Mouse (Mus musculus) liver, adult (tissue): ENCODE results near the gene Rapgef1.
A peak's percentile ranks its signal among the peaks of the same experiment; 100 is the strongest.

Experiments
- GATA4 ChIP-seq: IDR thresholded peaks from 2 replicates; pipeline ENCODE4 v1.6.1; 2014; ENCODE audit warnings: mild to moderate bottlenecking, low read length; ENCODE audit not compliant: insufficient replicate concordance

Rapgef1 gene

DNA sequence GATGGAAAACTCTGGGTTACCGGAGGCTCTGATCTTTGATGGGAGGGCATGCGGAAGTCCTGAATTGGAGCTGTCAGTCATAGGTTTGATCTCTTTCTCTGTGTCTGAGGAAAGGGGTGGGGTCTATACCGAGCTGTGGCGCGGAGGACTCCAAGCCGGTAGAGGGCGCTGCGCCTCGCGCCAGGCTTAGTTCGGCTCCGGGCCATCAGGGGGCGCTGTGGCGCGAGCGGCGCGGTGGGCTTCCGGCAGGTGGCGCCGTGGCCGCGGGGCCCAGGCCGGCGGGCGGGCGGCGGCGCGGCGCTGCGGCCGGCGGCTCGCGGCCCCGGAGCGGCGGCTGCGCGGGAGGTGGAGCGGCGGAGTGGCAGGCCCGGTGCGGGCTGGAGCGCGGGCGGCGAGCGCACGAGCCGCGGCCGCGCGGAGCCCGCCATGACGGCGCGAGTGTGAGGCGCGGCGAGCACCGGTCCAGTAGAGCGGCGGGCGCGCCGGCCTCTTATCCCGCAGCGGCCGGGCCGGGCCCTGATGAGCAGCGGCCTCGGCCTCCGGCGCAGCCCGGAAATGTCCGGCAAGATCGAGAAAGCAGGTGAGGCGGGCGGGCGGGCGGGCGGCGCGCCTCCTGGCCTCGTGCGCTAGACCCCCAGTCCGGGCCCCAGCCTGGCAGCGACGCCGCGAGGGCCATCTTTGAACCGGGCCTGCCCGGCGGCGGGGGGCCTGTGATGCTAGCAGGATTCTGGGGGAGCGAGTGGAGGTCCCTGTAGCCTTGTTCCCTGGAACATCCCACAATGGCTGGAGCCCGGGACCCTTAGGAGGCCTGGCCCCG is at the start of gene Rapgef1:
Gene Rapgef1 (plus strand): TSS at position 237 of the 817 bp plus-strand sequence.
- TF ChIP-seq GATA4: no peak

- TF ChIP-seq GATA4: no peak
These were observed 47.4 kb upstream of the Rapgef1 start for GRCm38 (mm10) chr2:29571921-29572700.

DNA sequence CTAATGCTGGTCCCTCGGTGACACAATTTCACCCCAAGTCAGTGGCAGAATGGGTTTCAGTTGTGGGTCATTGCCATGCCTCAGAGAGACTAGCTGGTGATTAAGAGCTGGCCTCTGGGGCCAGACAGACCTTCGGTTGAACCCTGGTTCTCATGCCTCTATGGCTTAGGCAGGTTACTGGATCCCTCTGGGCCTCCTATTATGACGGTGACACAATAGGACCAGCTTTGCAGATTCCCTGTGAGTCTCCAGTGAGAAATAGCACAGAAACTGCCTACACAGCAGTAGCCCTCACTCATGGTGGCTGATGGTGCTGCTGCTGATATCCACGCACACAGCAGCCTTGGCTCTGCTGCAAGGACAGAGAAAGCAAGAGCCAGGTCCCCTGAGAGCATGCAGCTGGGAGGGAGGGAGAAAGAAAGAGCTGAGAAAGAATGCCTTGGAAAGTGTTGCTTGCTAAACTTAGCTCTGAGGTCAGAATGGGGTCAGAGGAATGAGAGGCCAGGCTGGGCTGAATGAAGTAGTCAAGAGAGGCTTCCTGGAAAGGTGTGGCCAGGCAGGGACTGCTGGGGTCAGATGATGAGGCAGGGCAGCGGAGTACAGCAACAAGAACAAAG is 46.6 kb upstream of the Rapgef1 start:
- TF ChIP-seq GATA4: no peak

GRCm38 (mm10) chr2:29573591-29573990 is 45.9 kb upstream of the Rapgef1 start:
- no peak for TF ChIP-seq GATA4

- TF ChIP-seq GATA4: no peak
These were observed 45.3 kb upstream of the Rapgef1 start for GRCm38 (mm10) chr2:29574187-29574586.

- no peak for TF ChIP-seq GATA4
These were observed 37.1 kb upstream of the Rapgef1 start for GRCm38 (mm10) chr2:29582415-29582814.

GRCm38 (mm10) chr2:29586017-29586702 is 33.4 kb upstream of the Rapgef1 start:
- TF ChIP-seq GATA4: no peak

DNA sequence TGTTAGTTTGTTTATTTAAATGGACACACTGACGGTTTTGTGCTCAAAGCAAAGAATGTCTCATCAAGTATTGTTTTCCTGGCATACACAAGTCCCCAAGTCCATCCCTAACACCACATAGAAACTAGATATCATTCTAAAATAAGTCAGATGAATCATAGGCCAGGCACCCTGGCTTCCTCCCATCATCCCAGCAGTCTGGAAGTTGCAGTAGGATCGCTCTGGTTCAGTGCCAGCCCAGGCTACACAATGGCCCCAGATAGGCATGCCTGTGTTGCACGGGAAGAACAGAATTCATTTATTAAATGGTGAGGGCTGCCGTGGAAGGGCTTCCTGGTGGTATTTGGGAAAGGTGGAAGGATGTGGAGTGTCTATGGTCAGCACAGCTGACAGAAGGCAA is 31.5 kb upstream of the Rapgef1 start:
- peak; percentile 51; the same call in 1 of the 2 replicates for TF ChIP-seq GATA4

- TF ChIP-seq GATA4: no peak
These were observed 30.3 kb upstream of the Rapgef1 start for GRCm38 (mm10) chr2:29589266-29589665.

- no peak for TF ChIP-seq GATA4
These were observed 27.9 kb upstream of the Rapgef1 start for GRCm38 (mm10) chr2:29591626-29592025.

DNA sequence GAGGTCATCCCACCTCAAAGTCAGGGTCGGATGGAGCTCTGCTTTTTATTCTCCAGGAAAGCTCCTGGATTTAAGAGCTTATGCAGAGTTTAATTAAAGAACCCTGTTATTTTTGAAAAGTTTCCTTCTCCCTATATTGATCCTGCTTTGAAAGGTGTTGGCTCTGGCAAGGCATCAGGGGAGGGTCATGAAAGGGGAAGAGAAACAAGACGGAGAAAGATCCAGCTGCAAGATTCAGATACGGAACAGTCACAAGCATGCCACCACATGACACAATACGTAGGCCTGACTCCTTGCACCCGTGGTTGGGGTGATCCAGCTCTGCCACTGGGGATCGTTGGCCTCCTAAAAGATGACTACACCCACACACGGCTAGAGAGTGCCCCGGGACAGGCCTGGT is 27.0 kb upstream of the Rapgef1 start:
- no peak for TF ChIP-seq GATA4

GRCm38 (mm10) chr2:29603930-29604329 is 15.6 kb upstream of the Rapgef1 start:
- no peak for TF ChIP-seq GATA4

GRCm38 (mm10) chr2:29605591-29605990 is 13.9 kb upstream of the Rapgef1 start:
- no peak for TF ChIP-seq GATA4

GRCm38 (mm10) chr2:29606460-29606859 is 13.1 kb upstream of the Rapgef1 start:
- no peak for TF ChIP-seq GATA4

- TF ChIP-seq GATA4: no peak
These were observed 2.2 kb upstream of the Rapgef1 start for GRCm38 (mm10) chr2:29617341-29617740.
